Comparison of ENCODE assay signal across 20 mouse cellular contexts in genomic region chr7:43167101-43167500, GRCm38 (mm10). TPM values are rescaled to one million over a fixed set of nuclear protein-coding genes. Genes with fewer than 3 reads are reported as not detected.
A peak's percentile ranks its signal among the peaks of the same experiment; 100 is the strongest.
DNase-seq lines count a peak whose midpoint lies in the region; TF ChIP-seq lines count a peak whose summit lies in the region.
"Not testable (repeated sequence)": the region's sequence is repeated elsewhere in the genome, so short reads cannot be mapped to it uniquely, and the experiment has no call there.
"Had no signal": no experiment of that assay in that cellular context is flagged by ENCODE, and none has a peak within 500 bp of the region (broad histone marks: within the 10 kb centered on the region; RNA-seq: fewer than 3 reads in every experiment).

No protein-coding gene starts in this region.

- not testable (repeated sequence) for H3K9ac ChIP-seq in ES-Bruce4 (ENCODE audit: low read depth, poor library complexity, severe bottlenecking)
- peak overlapping the region; percentile 59; the same call in 1 of the 2 replicates for H3K9ac ChIP-seq in ES-E14 (ENCODE audit: insufficient read depth, low read depth, low read length, poor library complexity, severe bottlenecking)

- not testable (repeated sequence) for TF ChIP-seq POLR2A in ES-Bruce4 (IDR thresholded peaks at IDR 0.05; ENCODE audit: insufficient read depth, low read length)

- H3K4me1 ChIP-seq in E14TG2a.4 (replicated peaks; ENCODE audit: low read depth, low read length), result peaks cover 29% of the 10 kb centered on the region
- H3K4me1 ChIP-seq in ES-Bruce4 (ENCODE audit: control insufficient read depth, insufficient read depth, low read length); ES-E14 (ENCODE audit: control insufficient read depth in 2 of 2, insufficient read depth in 2 of 2, low read length in 2 of 2, poor library complexity in 1 of 2): not testable (repeated sequence)

- H3K27ac ChIP-seq in ES-Bruce4 (ENCODE audit: insufficient read depth, low read length), result peak overlapping the region; percentile 94
- peak overlapping the region; percentile 98 for H3K27ac ChIP-seq in ES-E14 (ENCODE audit: insufficient read depth, low read depth, low read length, poor library complexity, severe bottlenecking)

- peak; percentile 93 for TF ChIP-seq EP300 in ES-Bruce4 (IDR thresholded peaks at IDR 0.05; ENCODE audit: insufficient read depth, low read depth, low read length)

- peak; percentile 97 for DNase-seq in ES-CJ7 (ENCODE audit: low read depth, low spot score)
- peak; percentile 90 for DNase-seq in ES-E14 (ENCODE audit: low read depth, low spot score)
- DNase-seq in R1 (ENCODE audit: low read depth, low spot score), result peak; percentile 99
- peak; percentile 50 for DNase-seq in WW6 (ENCODE audit: low read depth, low spot score)
- DNase-seq in ZHBTc4 (ENCODE audit: low read depth, low spot score), result peak; percentile 96

- H3K4me3 ChIP-seq in E14TG2a.4 (replicated peaks; ENCODE audit: low read length), result peak overlapping the region; percentile 66
- H3K4me3 ChIP-seq in ES-Bruce4 (ENCODE audit: low read depth, low read length), result peak overlapping the region; percentile 31
- peak overlapping the region; percentile 3 to 35; a peak in 1 of 4 replicates for H3K4me3 ChIP-seq in ES-E14 (ENCODE audit: insufficient read depth in 1 of 2, low read depth in 1 of 2, low read length in 2 of 2, poor library complexity in 1 of 2, severe bottlenecking in 1 of 2)

- peaks cover 42% of the 10 kb centered on the region for H3K9me3 ChIP-seq in E14TG2a.4 (ENCODE audit: low read length)
- H3K9me3 ChIP-seq in ES-Bruce4 (replicated peaks; ENCODE audit: control insufficient read depth, insufficient read depth, low read length, poor library complexity, severe bottlenecking), result peaks cover 17% of the 10 kb centered on the region
- not testable (repeated sequence) for H3K9me3 ChIP-seq in ES-E14 (ENCODE audit: control insufficient read depth, insufficient read depth, low read depth, low read length)

- TF ChIP-seq CTCF in E14TG2a.4 (conservative IDR thresholded peaks at IDR 0.05; ENCODE audit: low read length); ES-Bruce4 (IDR thresholded peaks at IDR 0.05; ENCODE audit: low read depth, low read length): not testable (repeated sequence)

- in situ Hi-C loops in ES-E14 (cut with MboI; ENCODE audit: low sequenced_read_pairs in 2 of 2, unreplicated experiment in 2 of 2), result not testable (repeated sequence)

- H3K27me3 ChIP-seq in E14TG2a.4 (ENCODE audit: insufficient read depth, low read length); ES-Bruce4 (ENCODE audit: control insufficient read depth, insufficient read depth, low read length, poor library complexity, severe bottlenecking): not testable (repeated sequence)

- peaks cover 10% of the 10 kb centered on the region; the same call in 1 of the 2 replicates for H3K36me3 ChIP-seq in E14TG2a.4 (ENCODE audit: insufficient read depth, low read length)
- H3K36me3 ChIP-seq in ES-Bruce4 (ENCODE audit: control insufficient read depth, insufficient read depth, low read length, poor library complexity, severe bottlenecking); ES-E14 (ENCODE audit: control insufficient read depth, insufficient read depth, low read length, poor library complexity, severe bottlenecking): not testable (repeated sequence)

TF ChIP-seq in ES-E14, 5 proteins besides CTCF, POLR2A, EP300 and RAD21:
- TF ChIP-seq CHD2 (IDR thresholded peaks at IDR 0.05; ENCODE audit: low read depth, low read length) (0 out of 2 replicates have a peak, but pooled peaks have one; percentile 30), MAFK (IDR thresholded peaks at IDR 0.05; ENCODE audit: insufficient read depth, low read depth, low read length) (0 out of 2 replicates have a peak, but pooled peaks have one; percentile 28)

RNA-seq across cellular contexts. Expression of gene Zfp936, which starts 53.1 kb away (rescaled TPM):
- 26.1 and 29.6 TPM in 2 replicates for polyA plus RNA-seq in ES-Bruce4 (2011; ENCODE audit: insufficient read depth, insufficient read length, low read depth, missing spikeins)
- total RNA-seq in ES-E14 (2012; rRNA removed), result 80.2 and 91.3 TPM in 2 replicates
- total RNA-seq: adrenal gland, adult 18-20 months; adrenal gland, adult 2 months; adrenal gland, adult 8-10 months; adrenal gland, postnatal 10 days; adrenal gland, postnatal 14 days; adrenal gland, postnatal 25 days; adrenal gland, postnatal 36 days; adrenal gland, postnatal 4 days; MEL had no signal
- polyA plus RNA-seq: adrenal gland, adult 2 months; brain, embryonic 14.5 days; cerebellum, adult 2 months; G1E; Patski had no signal

Comparison
In these comparisons a context has a peak if more than half of its experiments do, and no peak if none do; other contexts are left out.
1. Peak in every context shown above with its lines: DNase-seq, H3K4me3 ChIP-seq and H3K27ac ChIP-seq.